Mouse (Mus musculus): ENCODE data around the gene Mlx. TPM values are rescaled to one million over a fixed set of nuclear protein-coding genes. Genes with fewer than 3 reads are reported as not detected.

The Mlx gene
- polyA plus RNA-seq, 1 experiment from 2014 or later: 52.0 TPM

- Histone ChIP-seq H3K27ac (replicated peaks) (peak overlapping the region; percentile 44; the same call in 1 of the 2 replicates), H3K36me3 (peaks cover 6% of the 10 kb centered on the region; the same call in 1 of the 2 replicates), H3K27me3 (peaks cover 6% of the 10 kb centered on the region; the same call in 1 of the 2 replicates), H3K4me3 (replicated peaks) (peak overlapping the region; percentile 25), H3K4me1 (peaks cover 53% of the 10 kb centered on the region), H3K9ac (no peak overlapping the region), H3K4me2 (replicated peaks) (peak overlapping the region; percentile 50), H3K9me3 (replicated peaks) (no peaks in the 10 kb centered on the region)
- WGBS: 21% methylated on average over 18 of the region's 18 CpGs
- no peak for ATAC-seq (ENCODE audit: insufficient number of reproducible peaks, low FRiP score, low TSS enrichment, low read depth)
These were observed 20.3 kb upstream of the Mlx start for GRCm38 (mm10) chr11:101066549-101067412.

- Histone ChIP-seq H3K9ac (peak within 1 kb of the TSS; percentile 55), H3K4me1 (peaks cover 25% of the 10 kb centered on the region), H3K4me2 (replicated peaks) (peak within 1 kb of the TSS; percentile 96), H3K27ac (replicated peaks) (no peak within 1 kb of the TSS), H3K9me3 (replicated peaks) (no peaks in the 10 kb centered on the region), H3K36me3 (no peaks in the 10 kb centered on the region), H3K4me3 (replicated peaks) (peak within 1 kb of the TSS; percentile 74), H3K27me3 (peaks cover 6% of the 10 kb centered on the region; the same call in 1 of the 2 replicates)
- peak; percentile 82 for ATAC-seq (ENCODE audit: insufficient number of reproducible peaks, low FRiP score, low TSS enrichment, low read depth)
- 4% methylated on average over 35 of the region's 35 CpGs for WGBS
These were observed 17.5 kb upstream of the Mlx start, which contains the start of gene Naglu for GRCm38 (mm10) chr11:101069391-101070188. Gene Naglu (plus strand): TSS chr11:101070012.

- Histone ChIP-seq H3K27ac (replicated peaks) (no peak overlapping the region), H3K36me3 (no peaks in the 10 kb centered on the region), H3K4me3 (replicated peaks) (peak overlapping the region; percentile 74), H3K9ac (peak overlapping the region; percentile 55), H3K4me2 (replicated peaks) (peak overlapping the region; percentile 96), H3K27me3 (peaks cover 6% of the 10 kb centered on the region; the same call in 1 of the 2 replicates), H3K9me3 (replicated peaks) (no peaks in the 10 kb centered on the region), H3K4me1 (peaks cover 25% of the 10 kb centered on the region)
- under 1% methylated on average over 36 of the region's 36 CpGs for WGBS
- ATAC-seq (ENCODE audit: insufficient number of reproducible peaks, low FRiP score, low TSS enrichment, low read depth): peak; percentile 55; the same call in 1 of the 2 replicates
These were observed 16.9 kb upstream of the Mlx start for GRCm38 (mm10) chr11:101070189-101070527.

- H3K4me1 ChIP-seq: peaks cover 25% of the 10 kb centered on the region
- peaks cover 6% of the 10 kb centered on the region; the same call in 1 of the 2 replicates for H3K27me3 ChIP-seq
- H3K27ac ChIP-seq (replicated peaks): no peak overlapping the region
- H3K9ac ChIP-seq: no peak overlapping the region
- no peak for ATAC-seq (ENCODE audit: insufficient number of reproducible peaks, low FRiP score, low TSS enrichment, low read depth)
- WGBS: 71% methylated on average over 6 of the region's 6 CpGs
- no peaks in the 10 kb centered on the region for H3K9me3 ChIP-seq (replicated peaks)
- H3K4me3 ChIP-seq (replicated peaks): peak overlapping the region; percentile 74
- H3K4me2 ChIP-seq (replicated peaks): peak overlapping the region; percentile 96; the same call in 1 of the 2 replicates
- H3K36me3 ChIP-seq: no peaks in the 10 kb centered on the region
These were observed 16.1 kb upstream of the Mlx start for GRCm38 (mm10) chr11:101070987-101071386.

- H3K27ac ChIP-seq (replicated peaks): no peak overlapping the region
- ATAC-seq (ENCODE audit: insufficient number of reproducible peaks, low FRiP score, low TSS enrichment, low read depth): no peak
- H3K4me1 ChIP-seq: peaks cover 16% of the 10 kb centered on the region
- H3K36me3 ChIP-seq: no peaks in the 10 kb centered on the region
- no peak overlapping the region for H3K4me3 ChIP-seq (replicated peaks)
- H3K4me2 ChIP-seq (replicated peaks): no peak overlapping the region
- 69% methylated on average over 14 of the region's 14 CpGs for WGBS
- peaks cover 13% of the 10 kb centered on the region for H3K27me3 ChIP-seq
- H3K9ac ChIP-seq: no peak overlapping the region
- no peaks in the 10 kb centered on the region for H3K9me3 ChIP-seq (replicated peaks)
These were observed 15.2 kb upstream of the Mlx start for GRCm38 (mm10) chr11:101071810-101072428.

- Histone ChIP-seq H3K27ac (replicated peaks) (no peak within 1 kb of the TSS), H3K27me3 (peaks cover 50% of the 10 kb centered on the region)
These were observed 9.0 kb upstream of the Mlx start, which contains the start of gene Hsd17b1 for GRCm38 (mm10) chr11:101078121-101078520. Gene Hsd17b1 (plus strand): TSS chr11:101078411.

GRCm38 (mm10) chr11:101079746-101080145 lies 7.3 kb upstream of the Mlx start:
- Histone ChIP-seq H3K36me3 (peaks cover 4% of the 10 kb centered on the region; the same call in 1 of the 2 replicates), H3K27ac (replicated peaks) (no peak overlapping the region), H3K9ac (no peak overlapping the region), H3K4me3 (replicated peaks) (peak overlapping the region; percentile 28), H3K4me1 (peaks cover 28% of the 10 kb centered on the region), H3K9me3 (replicated peaks) (no peaks in the 10 kb centered on the region), H3K27me3 (peaks cover 50% of the 10 kb centered on the region), H3K4me2 (replicated peaks) (peak overlapping the region; percentile 41)
- WGBS: 4% methylated on average over 27 of the region's 27 CpGs
- no peak for ATAC-seq (ENCODE audit: insufficient number of reproducible peaks, low FRiP score, low TSS enrichment, low read depth)

More at GRCm38 (mm10) chr11:101078121-101078520, 9.0 kb upstream of the Mlx start, which contains the start of gene Hsd17b1:
- 64% methylated on average over 9 of the region's 9 CpGs for WGBS
- Histone ChIP-seq H3K4me1 (peaks cover 18% of the 10 kb centered on the region), H3K9ac (no peak within 1 kb of the TSS), H3K4me3 (replicated peaks) (no peak within 1 kb of the TSS), H3K4me2 (replicated peaks) (no peak within 1 kb of the TSS), H3K36me3 (no peaks in the 10 kb centered on the region), H3K9me3 (replicated peaks) (no peaks in the 10 kb centered on the region)
- no peak for ATAC-seq (ENCODE audit: insufficient number of reproducible peaks, low FRiP score, low TSS enrichment, low read depth)

- Histone ChIP-seq H3K9ac (no peak overlapping the region), H3K4me3 (replicated peaks) (no peak overlapping the region), H3K4me2 (replicated peaks) (no peak overlapping the region), H3K27ac (replicated peaks) (no peak overlapping the region), H3K9me3 (replicated peaks) (no peaks in the 10 kb centered on the region), H3K27me3 (peaks cover 50% of the 10 kb centered on the region), H3K4me1 (peaks cover 28% of the 10 kb centered on the region), H3K36me3 (peaks cover 8% of the 10 kb centered on the region; the same call in 1 of the 2 replicates)
- 61% methylated on average over 5 of the region's 5 CpGs for WGBS
- no peak for ATAC-seq (ENCODE audit: insufficient number of reproducible peaks, low FRiP score, low TSS enrichment, low read depth)
These were observed 6.7 kb upstream of the Mlx start for GRCm38 (mm10) chr11:101080421-101080820.

GRCm38 (mm10) chr11:101081659-101082058 lies 5.4 kb upstream of the Mlx start:
- WGBS: 7% methylated on average over 10 of the region's 10 CpGs
- Histone ChIP-seq H3K4me1 (peaks cover 39% of the 10 kb centered on the region), H3K27ac (replicated peaks) (peak overlapping the region; percentile 90), H3K9ac (peak overlapping the region; percentile 28), H3K4me2 (replicated peaks) (peak overlapping the region; percentile 97), H3K4me3 (replicated peaks) (peak overlapping the region; percentile 71), H3K9me3 (replicated peaks) (no peaks in the 10 kb centered on the region), H3K36me3 (peaks cover 14% of the 10 kb centered on the region; the same call in 1 of the 2 replicates), H3K27me3 (peaks cover 45% of the 10 kb centered on the region)
- ATAC-seq (ENCODE audit: insufficient number of reproducible peaks, low FRiP score, low TSS enrichment, low read depth): no peak

GRCm38 (mm10) chr11:101082208-101083082 lies 4.6 kb upstream of the Mlx start, which contains the start of gene Coasy:
Gene Coasy (plus strand): TSS chr11:101082565.
- peaks cover 14% of the 10 kb centered on the region; the same call in 1 of the 2 replicates for H3K36me3 ChIP-seq
- H3K9me3 ChIP-seq (replicated peaks): no peaks in the 10 kb centered on the region
- WGBS: under 1% methylated on average over 51 of the region's 51 CpGs
- peak within 1 kb of the TSS; percentile 71 for H3K4me3 ChIP-seq (replicated peaks)
- peak; percentile 91 for ATAC-seq (ENCODE audit: insufficient number of reproducible peaks, low FRiP score, low TSS enrichment, low read depth)
- H3K9ac ChIP-seq: peak within 1 kb of the TSS; percentile 88
- peak within 1 kb of the TSS; percentile 97 for H3K4me2 ChIP-seq (replicated peaks)
- peaks cover 38% of the 10 kb centered on the region for H3K27me3 ChIP-seq
- peaks cover 42% of the 10 kb centered on the region for H3K4me1 ChIP-seq
- H3K27ac ChIP-seq (replicated peaks): peak within 1 kb of the TSS; percentile 92
